Mouse (Mus musculus): ENCODE data around the gene Cdk13. TPM values are rescaled to one million over a fixed set of nuclear protein-coding genes. Genes with fewer than 3 reads are reported as not detected.

Cdk13 gene
- polyA plus RNA-seq, 1 experiment from 2014 or later: 13.0 TPM

DNA sequence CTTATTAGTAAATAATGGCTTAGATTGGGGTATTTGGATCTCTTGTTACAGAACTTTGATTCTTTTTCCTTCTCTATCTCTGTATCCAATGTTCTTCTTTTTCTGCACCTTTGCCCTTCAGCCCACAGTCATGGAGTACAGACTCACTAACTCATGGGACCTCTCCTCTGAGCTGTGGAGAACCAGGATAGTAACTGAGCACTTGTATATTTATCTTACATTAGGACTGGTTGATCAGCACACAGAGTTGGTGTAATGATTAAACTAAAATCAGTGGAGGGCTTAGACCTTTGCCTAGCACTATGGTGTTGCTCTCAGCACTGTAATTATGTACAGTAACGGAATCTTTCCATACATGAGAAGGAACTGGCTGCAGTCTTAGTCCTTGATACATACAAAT, 133.8 kb downstream of the Cdk13 start:
- 80% methylated on average over 1 of the region's 1 CpGs for WGBS
- no peaks in the 10 kb centered on the region for H3K4me1 ChIP-seq
- no peak overlapping the region for H3K4me3 ChIP-seq
- no peaks in the 10 kb centered on the region for H3K27me3 ChIP-seq (ENCODE audit: poor library complexity, severe bottlenecking)
- DNase-seq (ENCODE audit: extremely low spot score, low spot score): no peak
- no peaks in the 10 kb centered on the region for H3K36me3 ChIP-seq (replicated peaks)
- H3K27ac ChIP-seq: no peak overlapping the region
- H3K9me3 ChIP-seq: no peaks in the 10 kb centered on the region

DNA sequence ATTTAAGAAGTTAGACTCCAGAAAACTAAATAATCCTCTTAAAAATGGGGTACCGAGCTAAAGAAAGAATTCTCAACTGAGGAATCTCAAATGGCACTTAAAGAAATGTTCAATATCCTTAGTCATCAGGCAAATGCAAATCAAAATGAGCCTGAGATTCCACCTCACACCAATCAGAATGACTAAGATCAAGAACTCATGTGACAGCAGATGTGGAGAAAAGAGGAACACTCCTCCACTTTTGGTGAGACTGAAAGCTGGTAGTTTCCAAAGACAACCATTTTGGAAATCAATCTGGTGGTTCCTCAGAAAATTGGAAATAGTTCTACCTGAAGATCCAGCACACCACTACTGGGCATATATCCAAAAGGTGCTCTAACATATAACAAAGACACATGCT, 137.5 kb downstream of the Cdk13 start:
- DNase-seq (ENCODE audit: extremely low spot score, low spot score): no peak
- Histone ChIP-seq H3K27me3 (ENCODE audit: poor library complexity, severe bottlenecking) (no peaks in the 10 kb centered on the region), H3K27ac (no peak overlapping the region), H3K4me1 (no peaks in the 10 kb centered on the region), H3K9me3 (no peaks in the 10 kb centered on the region), H3K36me3 (replicated peaks) (no peaks in the 10 kb centered on the region), H3K4me3 (no peak overlapping the region)
- WGBS: 86% methylated on average over 1 of the region's 1 CpGs

MicroRNAs within 50 kb of the gene (microRNA counts, 519-probe panel; counts per million panel counts)
- microRNA mmu-miR-466i: 341 counts per million, percentile 65 among the panel's probes with 10 or more counts

Small RNA genes within 50 kb of the gene (microRNA-seq; reads per million reads assigned to microRNA genes)
- gene Mir466i: not detected

Other genes starting within 250 kb of the Cdk13 start
- gene Mplkip, start 109.9 kb downstream of the Cdk13 start, polyA plus RNA-seq (2016; fragmentation: Nextera tagmentation; extraction: Ambion mirVana): 45.9 and 46.4 TPM in 2 replicates
- 3.2 and 4.1 TPM in 2 replicates for gene Sugct, start 109.5 kb downstream of the Cdk13 start, polyA plus RNA-seq (2016; fragmentation: Nextera tagmentation; extraction: Ambion mirVana)
- gene Rala, start 139.1 kb upstream of the Cdk13 start, polyA plus RNA-seq (2016; fragmentation: Nextera tagmentation; extraction: Ambion mirVana): 101 and 103 TPM in 2 replicates
- gene Yae1d1, start 188.3 kb upstream of the Cdk13 start, polyA plus RNA-seq (2016; fragmentation: Nextera tagmentation; extraction: Ambion mirVana): 98.8 and 99.4 TPM in 2 replicates